Mouse (Mus musculus) kidney, postnatal 10 days (tissue): Measurements from ENCODE around the gene Olfr697.
"Not testable (repeated sequence)": the region's sequence is repeated elsewhere in the genome, so short reads cannot be mapped to it uniquely, and the experiment has no call there.

Experiments used
- DNase-seq: peaks from one replicate; pipeline ENCODE4 v3.0.0; 2021; ENCODE audit warnings: mixed read lengths

The Olfr697 gene

GRCm38 (mm10) chr7:106742343-106742742 is at the start of gene Olfr697:
Gene Olfr697 (minus strand): TSS chr7:106742443.
- no peak for DNase-seq

DNA sequence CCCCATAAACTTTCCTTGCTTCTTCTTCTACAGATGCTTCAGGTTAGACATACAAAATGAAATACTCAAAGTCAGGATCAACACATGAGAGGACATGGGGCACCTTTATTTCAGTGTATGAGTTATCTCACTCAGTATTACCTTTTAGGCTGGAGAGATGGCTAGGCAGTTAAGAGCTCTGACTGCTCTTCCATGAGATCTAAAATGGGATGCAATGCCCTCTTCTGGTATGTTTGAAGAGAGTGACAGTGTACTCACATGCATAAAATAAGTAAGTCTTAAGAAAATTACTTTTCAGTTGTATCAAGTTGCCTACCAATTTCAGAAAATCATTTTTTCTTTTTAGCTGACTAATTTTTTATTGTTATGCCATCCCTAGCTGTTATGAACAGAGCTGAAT is 46.1 kb upstream of the Olfr697 start:
- DNase-seq = no peak

- DNase-seq = not testable (repeated sequence)
Observed at GRCm38 (mm10) chr7:106761008-106761407, 18.8 kb upstream of the Olfr697 start.

DNA sequence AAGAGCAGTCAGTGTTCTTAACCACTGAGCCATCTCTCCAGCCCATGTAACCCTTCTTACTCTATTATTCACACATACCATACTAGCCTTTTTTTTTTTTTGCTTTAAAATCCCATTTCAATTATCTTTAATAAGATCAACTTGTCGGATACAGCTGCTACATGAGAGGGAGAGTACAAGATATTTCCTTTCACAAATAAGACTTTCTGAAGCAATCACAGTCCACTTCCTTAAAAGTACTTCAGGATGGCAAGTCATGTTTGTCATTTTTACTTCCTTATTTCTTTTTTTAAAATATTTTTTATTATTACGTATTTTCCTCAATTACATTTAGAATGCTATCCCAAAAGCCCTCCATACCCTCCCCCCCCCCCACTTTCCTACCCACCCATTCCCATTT is 16.6 kb upstream of the Olfr697 start:
- no peak for DNase-seq

DNA sequence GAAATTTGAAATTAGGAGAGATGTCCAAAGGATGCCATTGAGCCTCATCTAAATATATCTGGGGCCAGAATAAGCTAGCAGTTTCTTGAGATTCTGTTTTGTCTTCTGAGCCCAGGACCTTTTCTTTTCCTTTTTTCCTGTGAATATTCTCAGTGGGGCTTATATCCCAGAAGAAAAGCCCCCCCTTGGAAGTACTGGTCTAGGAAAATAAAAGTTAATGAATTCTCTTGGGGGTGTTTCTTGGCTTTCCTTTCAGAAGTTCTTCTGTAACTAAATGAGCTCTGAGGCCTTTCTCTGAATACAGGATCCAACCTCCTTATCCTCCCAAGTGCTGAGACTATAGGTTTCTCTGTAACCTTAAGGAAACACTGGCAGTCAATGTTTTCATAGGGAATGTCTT is 13.1 kb upstream of the Olfr697 start, which contains the start of gene Olfr698:
Gene Olfr698 (minus strand): TSS at position 101 of the 400 bp plus-strand sequence.
- DNase-seq = no peak

DNA sequence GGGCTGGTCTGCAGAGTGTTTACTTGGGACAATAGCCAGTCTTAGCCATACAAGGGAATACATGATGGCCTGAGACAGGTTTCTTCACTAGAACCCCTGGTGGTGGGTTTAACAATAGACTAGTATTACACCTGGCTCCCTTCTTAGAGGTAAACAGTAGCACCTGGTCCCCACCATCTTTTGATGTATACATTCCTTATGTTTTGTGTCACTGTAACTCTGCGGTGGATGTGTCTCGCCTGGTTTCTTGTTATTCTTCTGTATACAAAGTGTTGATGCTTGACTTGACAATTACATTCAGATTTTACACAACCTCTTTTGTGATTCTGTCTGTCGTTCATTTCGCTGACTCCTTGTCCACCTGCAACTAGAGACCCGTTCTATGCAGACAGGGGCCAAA is 3.6 kb upstream of the Olfr697 start:
- DNase-seq = no peak

DNA sequence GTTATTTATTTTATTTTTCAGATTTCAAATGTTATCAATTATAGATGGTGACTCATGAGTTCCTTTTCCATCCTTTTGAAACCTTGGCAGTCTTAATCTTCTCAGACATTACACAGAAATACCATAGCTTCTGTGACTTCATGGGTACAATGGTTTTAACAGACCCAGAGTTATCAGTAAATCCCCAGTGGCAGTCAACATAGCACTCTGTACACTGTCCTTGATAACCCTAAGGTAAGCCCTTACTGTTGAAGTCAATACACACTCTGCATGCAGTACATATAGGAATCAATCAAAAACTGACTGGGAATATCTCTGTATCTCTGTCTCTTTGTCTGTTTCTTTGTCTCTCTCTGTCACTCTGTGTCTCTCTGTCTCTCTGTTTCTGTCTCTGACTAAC is 5.2 kb downstream of the Olfr697 start:
- no peak for DNase-seq

GRCm38 (mm10) chr7:106733717-106734116 is 8.5 kb downstream of the Olfr697 start:
- DNase-seq = no peak

DNA sequence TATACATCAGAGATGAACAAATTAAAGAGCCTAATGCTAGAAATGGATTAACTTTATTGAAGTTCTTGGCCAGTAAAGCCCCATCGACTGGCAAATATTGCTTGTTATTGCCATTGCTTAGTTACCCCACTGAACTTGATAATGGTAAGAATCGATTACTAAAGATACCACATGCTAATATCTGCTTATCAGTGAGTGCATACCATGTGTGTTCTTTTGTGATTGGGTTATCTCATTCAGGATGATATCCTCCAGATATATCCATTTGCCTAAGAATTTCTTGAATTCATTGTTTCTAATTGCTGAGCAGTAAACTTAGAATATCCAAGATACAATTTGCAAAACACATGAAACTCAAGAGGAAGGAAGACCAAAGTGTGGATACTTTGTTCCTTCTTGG is 16.6 kb downstream of the Olfr697 start:
- DNase-seq = not testable (repeated sequence)

GRCm38 (mm10) chr7:106716296-106716695 is 25.9 kb downstream of the Olfr697 start, which contains the start of gene Olfr695:
Gene Olfr695 (minus strand): TSS chr7:106716396.
- DNase-seq = no peak

- DNase-seq = no peak
Observed at GRCm38 (mm10) chr7:106711463-106711862, 30.8 kb downstream of the Olfr697 start.

DNA sequence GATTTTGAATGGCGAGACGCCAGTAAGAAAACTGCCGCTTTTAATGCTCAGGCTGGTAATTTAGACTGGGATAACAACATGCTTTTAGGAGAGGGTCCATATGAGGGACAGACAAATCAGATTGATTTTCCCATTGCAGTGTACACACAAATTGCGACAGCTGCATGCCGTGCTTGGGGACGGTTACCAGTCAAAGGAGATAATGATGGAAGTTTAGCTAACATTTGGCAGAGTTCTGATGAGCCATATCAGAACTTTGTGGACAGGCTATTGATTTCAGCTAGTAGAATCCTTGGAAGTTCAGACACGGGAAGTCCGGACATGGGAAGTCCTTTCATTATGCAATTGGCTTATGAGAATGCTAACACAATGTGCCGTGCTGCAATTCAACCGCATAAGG is 34.5 kb downstream of the Olfr697 start:
- DNase-seq = not testable (repeated sequence)

DNA sequence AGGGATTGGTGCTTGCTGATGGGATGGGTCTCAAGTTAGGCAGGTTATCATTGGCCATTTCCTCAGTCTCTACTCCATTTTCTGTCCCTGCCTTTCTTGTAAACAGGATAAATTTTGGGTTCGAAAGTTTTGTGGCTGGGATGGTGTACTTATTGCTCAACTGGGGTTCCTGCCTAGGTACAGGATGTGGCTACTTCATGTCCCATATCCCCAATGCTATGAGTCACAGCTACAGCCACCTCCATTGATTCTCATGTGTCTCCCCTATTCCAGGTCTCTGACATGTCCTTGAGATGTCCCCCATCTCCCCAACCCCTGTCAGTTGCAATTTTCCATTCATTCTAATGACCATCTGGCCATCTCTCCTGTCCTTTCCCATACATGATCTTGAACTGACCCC is 45.4 kb downstream of the Olfr697 start:
- no peak for DNase-seq

GRCm38 (mm10) chr7:106692976-106693375 is 49.3 kb downstream of the Olfr697 start:
- DNase-seq = no peak

- DNase-seq = no peak
Observed at GRCm38 (mm10) chr7:106691714-106692113, 50.5 kb downstream of the Olfr697 start, which contains the start of gene Olfr694. Gene Olfr694 (minus strand): TSS chr7:106691814.
